Mouse (Mus musculus): ENCODE data around the gene Sgcd.
A peak's percentile ranks its signal among the peaks of the same experiment; 100 is the strongest.

The Sgcd gene

GRCm38 (mm10) chr11:47988697-47989533, at the start of gene Sgcd:
Gene Sgcd (minus strand): TSS chr11:47988969.
- peak; percentile 4 for DNase-seq

DNA sequence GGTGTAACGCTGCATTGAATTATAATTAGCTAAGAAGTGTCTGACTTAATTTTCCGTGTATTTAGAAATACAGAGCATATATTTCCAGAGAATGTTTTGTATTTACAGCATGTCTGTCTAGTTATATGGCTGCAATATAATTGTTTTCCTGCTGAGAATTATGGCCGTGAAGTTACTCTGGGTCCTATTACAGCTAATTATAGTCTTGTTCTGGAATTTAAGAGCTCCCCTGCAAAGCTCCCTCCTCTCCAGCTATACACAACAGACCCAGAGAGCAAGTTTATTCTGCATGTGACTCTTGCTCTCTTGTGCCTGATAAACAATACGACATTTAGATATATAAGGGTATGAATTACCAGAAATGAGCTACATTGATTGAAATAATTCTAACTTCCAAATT, 49.3 kb upstream of the Sgcd start:
- no peak for DNase-seq

DNA sequence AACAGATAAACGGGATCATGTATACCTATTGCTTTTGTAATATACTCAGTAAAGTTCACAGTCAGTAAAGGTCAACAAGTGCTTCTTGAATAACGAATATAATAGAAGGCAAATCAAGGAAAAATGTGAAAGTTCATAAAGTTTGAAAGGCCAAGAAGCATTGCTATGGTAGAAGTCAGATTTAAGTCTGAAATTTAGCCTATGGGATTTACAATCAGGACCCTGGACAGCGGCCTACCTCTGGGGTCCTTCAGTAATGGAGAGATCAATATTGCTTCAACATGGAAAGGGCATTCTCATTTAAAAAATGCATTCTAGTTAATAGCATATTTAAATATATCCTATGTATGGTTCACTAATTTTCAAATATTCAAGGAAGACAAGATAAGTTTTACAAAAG, 24.1 kb upstream of the Sgcd start:
- DNase-seq = no peak

DNA sequence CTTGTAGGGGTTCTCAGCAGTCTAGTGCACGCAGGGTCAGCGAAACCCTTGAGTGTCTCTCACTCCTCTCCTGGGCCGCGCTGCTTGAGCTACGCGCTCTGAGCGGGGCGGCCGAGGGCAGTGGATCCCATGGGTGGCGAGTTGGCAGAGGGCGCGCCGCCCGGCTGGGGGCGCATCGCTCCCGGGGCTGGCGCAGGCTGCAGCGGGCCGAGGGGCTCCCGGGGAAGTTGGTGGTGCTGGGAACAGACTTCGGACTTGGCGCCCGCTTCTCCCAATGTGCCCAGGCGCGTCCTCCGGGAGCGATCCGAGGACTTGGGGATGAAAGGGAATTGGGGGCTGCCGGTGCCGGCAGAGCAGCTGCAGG, 454 bp downstream of the Sgcd start:
- peak; percentile 2 for DNase-seq

DNA sequence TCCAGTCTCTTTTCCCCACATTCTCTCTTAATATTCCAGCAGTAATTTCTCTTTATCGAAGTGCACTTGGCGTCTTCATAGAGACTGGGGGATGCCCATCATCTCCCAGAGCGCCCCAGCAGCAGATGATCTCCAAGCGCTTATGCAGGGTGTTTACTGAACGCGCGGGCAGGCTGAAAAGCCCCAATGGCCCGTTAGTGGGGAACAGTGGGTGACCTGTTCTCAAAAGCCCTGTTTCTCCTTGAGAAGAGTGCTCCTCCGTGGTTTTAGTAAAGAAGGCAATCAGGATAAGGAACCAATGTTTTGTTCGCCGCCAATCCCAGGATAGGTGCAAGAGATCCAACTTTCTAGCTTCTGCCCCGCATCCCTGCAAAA, 889 bp downstream of the Sgcd start:
- DNase-seq = no peak

- no peak for DNase-seq
These were observed 1.4 kb downstream of the Sgcd start for GRCm38 (mm10) chr11:47987251-47987892.

DNA sequence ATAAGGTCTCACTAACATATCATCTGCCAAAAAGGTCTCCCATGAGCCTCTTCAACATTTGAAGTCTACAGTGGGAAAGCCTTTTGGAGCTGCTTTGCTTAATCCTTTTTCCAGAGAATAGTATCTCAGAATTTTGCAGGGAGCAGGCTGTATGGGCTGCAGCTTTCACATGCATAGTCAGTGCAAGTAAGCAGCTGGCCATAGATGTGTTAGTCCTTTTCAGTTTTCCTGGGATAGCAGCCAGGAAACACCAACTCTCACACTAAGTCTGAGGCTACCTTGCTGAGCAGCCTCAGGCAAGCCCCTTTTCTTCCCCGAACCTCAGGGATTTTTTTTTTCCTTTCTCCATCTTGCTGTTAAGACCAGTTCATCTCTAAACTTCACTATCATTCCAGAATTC, 6.6 kb downstream of the Sgcd start:
- no peak for DNase-seq

DNA sequence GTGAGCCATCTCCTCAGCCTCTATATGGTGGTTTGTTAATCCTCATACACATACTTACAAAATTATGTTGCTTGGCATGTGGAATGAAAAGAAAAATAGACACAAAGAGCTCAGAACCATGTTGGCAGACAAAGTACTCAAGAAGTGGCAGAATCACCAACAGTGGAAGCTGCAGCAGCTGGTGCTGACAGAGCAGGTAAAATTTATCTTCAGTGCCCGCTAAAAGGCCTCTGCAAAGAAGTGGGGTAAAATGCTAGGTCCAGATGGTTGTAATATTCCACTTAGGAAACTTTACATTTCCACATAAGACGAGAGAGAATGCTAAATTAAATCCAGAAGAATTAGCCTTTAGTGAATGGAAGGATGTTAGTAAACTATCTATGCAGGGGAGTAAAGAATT, 7.7 kb downstream of the Sgcd start:
- DNase-seq = no peak

- DNase-seq = no peak
These were observed 35.5 kb downstream of the Sgcd start for GRCm38 (mm10) chr11:47953291-47953690.

DNA sequence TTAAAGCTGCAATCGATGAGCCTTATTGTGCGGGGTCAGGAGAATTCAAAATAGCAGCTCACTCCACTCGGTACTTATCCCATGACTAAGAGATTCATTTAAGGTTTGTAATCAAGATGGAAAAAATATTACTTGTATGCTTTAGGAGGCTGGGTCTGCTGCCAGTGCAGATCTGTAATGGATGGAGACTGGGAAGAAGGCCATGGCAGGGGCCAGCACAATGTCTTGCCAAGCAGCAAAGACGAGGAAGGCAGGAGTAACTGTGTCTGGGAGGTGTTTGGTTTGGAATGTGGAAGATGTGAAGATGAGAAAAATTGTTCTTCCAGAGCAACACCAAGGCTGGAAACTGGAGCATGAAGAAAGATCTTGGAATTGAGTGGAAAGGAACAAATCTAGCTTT, 36.4 kb downstream of the Sgcd start:
- no peak for DNase-seq

DNA sequence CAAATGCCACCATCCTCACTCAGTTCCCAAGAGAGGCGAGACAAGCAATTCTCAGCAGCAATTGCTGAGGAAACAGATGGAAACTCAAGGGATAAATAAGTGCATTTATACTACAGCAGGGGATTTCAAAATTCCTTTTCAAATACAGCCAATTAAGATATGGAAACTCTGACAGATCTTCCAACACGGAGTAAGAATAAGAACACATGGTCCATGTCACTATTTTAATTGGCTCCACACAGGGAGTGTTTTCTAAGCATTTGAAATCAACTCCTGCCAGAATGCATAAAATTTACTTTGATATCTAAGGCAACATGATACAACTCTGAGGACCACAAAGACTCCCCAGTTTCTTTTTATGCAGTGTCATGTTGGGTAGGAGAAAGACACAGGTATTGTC, 49.0 kb downstream of the Sgcd start:
- DNase-seq = no peak

DNA sequence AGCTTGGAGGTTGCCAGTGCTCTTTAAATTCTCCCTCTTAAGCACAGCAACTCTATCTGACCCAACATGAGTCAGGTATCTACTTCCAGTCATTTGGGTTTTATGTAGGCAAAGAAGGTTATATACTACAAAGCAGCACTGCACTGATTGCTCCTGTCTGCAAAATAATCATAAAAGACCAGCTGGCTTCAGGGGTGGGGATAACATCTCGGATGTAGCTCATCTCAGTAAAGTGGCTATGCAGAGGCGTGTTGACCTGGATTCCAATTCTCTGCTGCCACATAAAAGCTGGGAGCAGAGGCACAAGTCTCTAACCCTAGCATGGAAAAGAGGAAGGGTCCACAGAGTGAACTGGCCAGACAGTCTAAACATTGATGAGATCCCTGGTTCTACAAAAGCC, 71.2 kb downstream of the Sgcd start:
- DNase-seq = no peak

DNA sequence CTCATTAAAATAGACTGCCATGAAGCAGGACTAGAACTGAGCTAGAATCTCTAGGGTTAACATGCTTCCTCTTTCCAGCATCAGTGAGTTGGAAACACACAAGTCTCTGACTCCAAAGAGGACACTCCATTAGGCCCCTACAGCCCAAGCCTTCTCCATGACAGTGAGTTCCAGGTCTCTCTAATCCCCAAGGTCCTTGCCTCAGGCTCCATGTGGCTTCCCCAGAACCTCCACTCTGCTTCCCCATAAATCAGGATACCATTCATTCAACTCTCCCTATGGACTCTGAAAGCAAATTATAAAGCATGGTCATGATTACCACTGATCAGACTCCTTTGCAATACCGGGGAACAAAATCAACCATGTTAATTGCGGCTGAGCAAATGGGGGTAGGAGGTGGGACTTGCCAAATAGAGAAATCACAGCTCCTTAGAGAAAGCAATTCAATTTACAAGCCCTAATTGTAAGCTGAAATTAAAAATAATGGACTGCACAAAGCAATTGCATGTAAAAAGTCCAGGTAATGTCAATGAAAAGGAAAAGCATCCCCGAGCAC, 97.1 kb downstream of the Sgcd start:
- DNase-seq = no peak

DNA sequence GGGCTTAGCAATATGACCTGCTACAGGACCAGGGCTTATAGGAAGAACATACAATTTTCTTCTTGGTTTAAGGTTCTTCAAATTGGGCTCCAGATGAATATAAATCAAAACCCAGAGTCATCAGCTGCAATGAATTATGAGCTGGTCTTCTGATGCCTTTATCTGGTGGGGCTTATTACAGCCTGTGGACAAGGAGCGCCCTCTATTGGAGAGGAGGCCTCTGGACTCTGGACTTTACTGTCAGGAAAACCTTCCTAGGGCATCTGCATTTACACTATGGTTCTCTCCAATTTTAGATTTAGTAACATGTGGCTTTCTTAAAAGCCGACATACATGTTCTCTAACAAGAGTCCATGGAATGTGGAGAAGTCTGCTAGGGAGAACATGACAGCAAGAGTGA, 98.5 kb downstream of the Sgcd start:
- DNase-seq = peak; percentile 22

- DNase-seq = no peak
These were observed 103.5 kb downstream of the Sgcd start for GRCm38 (mm10) chr11:47885310-47885709.

DNA sequence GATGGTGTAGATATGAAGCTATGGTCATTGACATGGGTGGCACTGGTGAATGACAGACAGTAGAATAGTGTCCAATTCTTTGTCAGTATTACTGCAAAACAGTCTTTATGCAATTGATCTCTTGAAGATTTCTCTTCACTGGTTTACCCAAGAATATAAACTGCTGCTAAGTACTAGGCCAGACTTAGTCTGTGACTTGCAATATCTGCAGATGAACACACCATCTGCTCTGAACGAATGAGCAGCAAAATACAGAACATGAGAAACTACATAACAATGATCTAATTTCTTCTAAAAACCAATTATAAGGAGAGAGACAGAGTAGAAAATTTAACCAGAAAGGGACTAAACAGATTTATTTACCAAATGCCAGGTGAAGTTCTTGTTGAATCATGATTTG, 105.2 kb downstream of the Sgcd start:
- no peak for DNase-seq

DNA sequence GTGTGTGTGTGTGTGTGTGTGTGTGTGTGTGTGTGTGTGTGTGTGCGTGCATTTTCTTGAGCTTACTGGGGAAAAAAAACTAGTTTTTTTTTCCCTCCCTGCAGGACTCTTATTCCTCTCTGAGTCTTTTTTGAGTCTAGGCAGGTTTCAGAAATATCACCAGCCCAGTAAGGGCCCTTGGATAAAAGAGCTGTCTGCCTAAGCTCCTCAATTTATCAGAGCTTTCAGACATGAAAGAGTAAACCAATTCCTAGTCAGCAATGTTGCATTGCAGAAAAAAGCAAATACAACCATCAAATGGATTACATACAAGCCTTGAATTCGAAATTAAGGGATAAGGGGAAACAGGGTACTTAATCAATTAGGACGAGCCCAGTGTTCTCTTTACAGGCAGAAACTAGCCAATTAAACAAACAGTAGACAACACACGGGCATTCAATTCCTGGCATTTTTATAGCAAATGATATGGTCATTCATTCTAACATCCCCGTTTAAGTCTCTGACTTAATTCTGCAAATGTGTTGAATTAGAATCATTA, 112.1 kb downstream of the Sgcd start:
- DNase-seq = no peak

DNA sequence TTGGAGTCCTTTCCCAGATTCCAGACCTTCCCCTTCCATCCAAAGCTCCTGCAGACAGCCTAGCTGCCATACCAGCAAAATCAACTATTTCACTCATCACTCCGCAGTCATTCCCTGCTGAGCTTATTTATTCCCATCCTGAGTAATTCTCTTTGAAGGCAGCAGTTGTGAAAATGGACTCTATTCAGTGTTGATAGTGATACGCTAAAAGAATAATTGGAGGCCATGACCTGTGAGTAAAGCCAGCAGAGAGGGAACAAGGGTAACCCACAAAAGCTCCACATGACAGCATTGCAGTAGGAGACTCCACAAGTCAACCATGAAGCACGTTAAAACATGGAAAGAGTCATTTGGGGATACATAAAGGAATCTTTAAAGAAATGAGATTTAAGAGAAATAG, 142.9 kb downstream of the Sgcd start:
- DNase-seq = no peak

- DNase-seq = no peak
These were observed 155.5 kb downstream of the Sgcd start for GRCm38 (mm10) chr11:47833283-47833682.

DNA sequence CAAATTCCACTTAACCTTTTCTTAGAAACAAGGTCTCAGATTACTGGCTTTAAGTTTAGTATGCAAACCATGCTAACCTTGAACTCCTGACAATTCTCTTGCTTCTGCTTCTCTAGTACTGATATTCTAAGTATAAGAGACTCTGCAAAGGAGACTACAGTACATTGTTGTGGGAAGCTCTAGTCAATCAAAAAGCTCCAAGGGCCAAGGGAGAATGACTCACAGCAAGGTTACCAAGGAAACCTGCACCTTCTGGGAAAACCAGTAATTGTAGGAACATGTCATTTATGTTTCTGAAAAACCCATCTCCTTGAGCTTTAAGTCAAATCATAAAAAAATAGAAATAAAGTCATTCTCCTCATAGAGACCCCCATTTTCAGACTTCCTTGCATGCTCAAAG, 178.5 kb downstream of the Sgcd start:
- DNase-seq = no peak

- DNase-seq = no peak
These were observed 184.6 kb downstream of the Sgcd start for GRCm38 (mm10) chr11:47804101-47804715.

GRCm38 (mm10) chr11:47777916-47778226, 210.9 kb downstream of the Sgcd start:
- DNase-seq = no peak

DNA sequence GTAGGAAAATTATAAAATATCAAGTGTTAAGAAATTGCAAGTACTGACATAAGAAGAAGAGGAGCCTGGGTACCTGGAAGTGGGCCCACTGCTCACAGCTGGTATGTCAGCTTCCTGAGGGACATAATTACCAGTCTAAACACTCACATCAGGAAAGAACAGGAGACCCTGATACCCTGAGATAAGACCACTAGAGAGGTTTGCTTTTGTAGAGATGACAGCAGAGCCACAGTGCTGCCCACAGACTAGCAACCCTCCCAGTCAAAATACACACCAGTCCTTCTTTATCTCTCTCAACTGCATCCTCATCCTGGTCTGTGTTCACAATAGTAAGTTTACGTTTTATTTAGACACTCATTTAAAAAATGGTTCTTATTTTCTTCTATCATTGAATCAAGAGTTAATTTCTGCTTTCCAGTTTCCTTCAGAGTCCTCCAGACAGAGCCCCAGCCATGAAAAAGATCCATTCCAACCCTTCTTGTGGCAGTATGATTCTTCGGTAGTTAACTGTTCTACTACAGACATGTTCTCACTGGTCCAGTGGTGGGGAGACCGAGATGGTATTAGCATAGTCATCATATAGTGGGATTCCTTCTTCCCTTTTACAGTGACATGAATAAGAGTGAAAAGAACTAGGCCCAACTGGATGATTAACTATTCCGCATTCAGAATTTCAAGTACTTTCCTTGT, 211.4 kb downstream of the Sgcd start:
- no peak for DNase-seq

All from kidney, adult 18-20 months (tissue).